Mouse (Mus musculus): ENCODE data around the gene D5Ertd579e.

The D5Ertd579e gene

DNA sequence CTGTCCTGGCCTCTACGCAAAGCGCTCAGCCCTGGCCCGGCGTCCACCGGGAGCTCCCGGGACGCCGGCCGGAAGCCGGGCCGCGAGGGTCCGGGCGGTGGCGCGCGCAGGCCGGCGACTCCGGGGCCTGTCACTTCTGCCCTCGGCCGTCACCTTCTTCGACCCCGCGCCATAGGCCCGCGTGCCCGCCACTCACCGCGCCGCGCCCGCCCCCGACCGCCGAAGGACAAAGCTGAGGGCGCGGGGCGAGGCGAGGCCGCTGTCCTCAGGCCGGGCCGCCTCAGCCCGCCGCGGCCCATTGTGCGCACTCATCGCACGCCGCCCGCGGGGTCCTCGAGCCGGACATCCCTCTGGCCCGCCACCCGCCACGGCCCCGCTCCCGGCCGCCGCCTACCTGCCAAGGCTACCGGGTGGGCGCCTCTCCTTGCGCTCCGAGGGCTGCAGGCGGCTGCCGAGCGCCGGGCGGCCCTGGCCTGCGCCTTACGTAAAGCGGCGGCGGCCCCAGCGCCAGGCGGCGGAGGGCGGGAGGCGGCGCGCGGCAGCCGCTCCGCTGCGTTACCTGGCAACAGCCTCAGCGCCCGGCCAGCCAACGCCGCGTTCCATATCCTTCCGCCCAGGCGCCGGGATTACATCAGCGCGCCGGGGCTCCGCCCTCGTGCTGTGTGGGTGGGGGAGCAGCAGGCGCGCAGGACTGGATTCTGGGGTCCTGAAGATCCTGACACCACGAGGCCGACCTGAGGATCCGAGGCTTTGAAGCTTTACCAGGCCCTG lies at the start of gene D5Ertd579e:
Gene D5Ertd579e (minus strand): TSS at position 564 of the 771 bp plus-strand sequence.
- peak; percentile 93 for DNase-seq (ENCODE audit: low spot score)

GRCm38 (mm10) chr5:36742126-36742848 lies 46.5 kb upstream of the D5Ertd579e start:
- DNase-seq (ENCODE audit: low spot score): peak; percentile 78

GRCm38 (mm10) chr5:36739829-36740228 lies 44.0 kb upstream of the D5Ertd579e start:
- DNase-seq (ENCODE audit: low spot score): no peak

- DNase-seq (ENCODE audit: low spot score): no peak
Observed at GRCm38 (mm10) chr5:36738799-36739615, 43.2 kb upstream of the D5Ertd579e start.

- DNase-seq (ENCODE audit: low spot score): no peak
Observed at GRCm38 (mm10) chr5:36737765-36738164, 41.9 kb upstream of the D5Ertd579e start.

DNA sequence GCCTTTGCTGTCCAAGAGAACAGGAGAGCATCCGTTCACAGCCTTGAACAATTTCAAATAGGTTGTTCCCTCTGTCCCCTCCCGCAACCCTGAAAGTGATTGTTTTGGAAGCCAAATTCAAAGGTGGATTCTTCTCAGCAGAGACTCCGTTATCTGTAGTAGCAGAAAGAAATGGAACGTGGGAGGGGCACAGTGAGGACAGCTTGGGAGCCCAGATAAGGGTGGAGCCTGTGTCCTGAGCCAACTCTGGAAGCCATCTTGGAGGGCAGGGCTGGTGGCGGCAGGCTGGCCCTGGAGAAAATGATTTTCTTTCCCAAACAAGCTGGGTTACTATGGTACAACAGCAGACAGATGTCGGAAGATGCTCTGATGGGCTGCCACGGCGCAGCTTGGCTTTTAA lies 40.2 kb upstream of the D5Ertd579e start:
- DNase-seq (ENCODE audit: low spot score): no peak

- DNase-seq (ENCODE audit: low spot score): no peak
Observed at GRCm38 (mm10) chr5:36735106-36735505, 39.3 kb upstream of the D5Ertd579e start.

DNA sequence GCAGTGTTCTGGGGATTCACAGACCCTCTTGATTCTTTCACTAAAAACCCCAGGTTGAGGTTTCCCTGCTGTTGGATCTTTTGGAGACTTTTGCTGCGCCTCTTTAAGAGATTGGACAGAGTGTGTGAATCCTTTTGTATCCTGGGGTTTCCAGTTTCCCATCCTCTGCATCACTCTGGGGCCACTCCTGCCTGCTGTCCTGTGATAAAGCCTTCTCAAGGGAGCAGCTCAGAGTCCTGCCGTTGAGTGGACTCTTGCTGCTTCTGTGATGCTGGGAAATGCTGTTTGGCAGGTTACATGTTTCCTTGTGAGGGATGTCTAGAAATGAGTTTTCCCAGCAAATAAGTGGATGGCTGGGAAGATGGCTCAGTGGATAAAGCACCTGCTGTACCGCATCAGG lies 37.6 kb upstream of the D5Ertd579e start:
- no peak for DNase-seq (ENCODE audit: low spot score)

- DNase-seq (ENCODE audit: low spot score): no peak
Observed at GRCm38 (mm10) chr5:36731901-36732652, 36.3 kb upstream of the D5Ertd579e start.

DNA sequence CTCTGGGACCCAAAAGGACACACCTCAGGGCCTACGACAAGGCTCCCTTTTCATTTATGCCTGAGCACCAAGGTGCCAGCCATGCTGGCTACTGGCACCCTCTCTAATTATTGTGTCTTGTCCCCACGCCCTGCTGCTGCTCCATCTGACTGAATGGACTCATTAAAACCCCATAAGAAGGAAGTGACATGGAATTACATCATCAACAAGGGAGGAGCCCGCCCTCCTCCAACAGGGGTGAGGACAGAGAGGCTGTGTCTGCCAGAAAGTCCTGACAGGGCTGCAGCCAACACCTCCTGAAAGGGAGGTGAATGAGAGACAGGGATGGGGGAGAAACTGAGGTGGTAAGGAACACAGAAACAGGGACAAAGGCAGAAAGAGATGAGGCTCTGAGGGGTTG lies 34.9 kb upstream of the D5Ertd579e start:
- DNase-seq (ENCODE audit: low spot score): no peak

DNA sequence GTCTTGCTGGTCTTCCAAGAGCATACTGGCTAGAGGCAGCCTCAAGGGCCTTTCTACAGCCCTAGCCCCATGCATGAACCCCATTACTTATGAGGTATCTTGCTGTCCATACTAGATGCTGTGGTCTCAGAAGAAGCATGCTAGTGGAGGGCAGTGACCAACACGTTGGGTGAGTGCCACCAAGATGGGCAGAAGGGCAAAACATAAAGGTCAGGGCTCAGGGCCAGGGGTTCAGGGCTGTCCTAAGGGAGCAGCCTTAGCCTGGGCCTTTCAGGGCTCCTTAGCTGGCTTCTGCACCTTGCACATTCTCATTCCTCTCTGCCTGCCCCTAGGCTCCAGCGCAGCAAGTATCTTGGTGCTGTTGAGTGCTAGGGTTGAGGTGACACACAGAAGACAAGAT lies 34.1 kb upstream of the D5Ertd579e start:
- DNase-seq (ENCODE audit: low spot score): no peak

DNA sequence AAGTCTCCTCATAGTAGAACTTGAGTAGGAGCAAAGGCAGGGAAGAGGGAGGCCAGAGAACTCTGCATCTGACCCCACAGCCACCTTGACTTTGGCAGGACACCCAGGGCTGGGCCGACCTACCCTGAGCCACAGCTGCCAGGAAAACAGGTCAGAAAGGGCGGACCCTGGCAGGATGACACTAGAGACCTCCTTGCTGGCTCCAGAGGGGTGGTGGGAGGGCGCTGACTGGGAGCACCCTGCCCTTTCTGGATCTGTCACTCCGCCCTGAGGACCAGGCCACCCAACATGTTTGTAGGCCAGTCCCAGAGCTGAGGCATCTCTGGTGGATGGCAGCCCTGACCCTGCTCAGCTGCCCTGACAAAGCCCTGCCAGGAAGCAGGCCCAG lies 33.3 kb upstream of the D5Ertd579e start:
- no peak for DNase-seq (ENCODE audit: low spot score)

DNA sequence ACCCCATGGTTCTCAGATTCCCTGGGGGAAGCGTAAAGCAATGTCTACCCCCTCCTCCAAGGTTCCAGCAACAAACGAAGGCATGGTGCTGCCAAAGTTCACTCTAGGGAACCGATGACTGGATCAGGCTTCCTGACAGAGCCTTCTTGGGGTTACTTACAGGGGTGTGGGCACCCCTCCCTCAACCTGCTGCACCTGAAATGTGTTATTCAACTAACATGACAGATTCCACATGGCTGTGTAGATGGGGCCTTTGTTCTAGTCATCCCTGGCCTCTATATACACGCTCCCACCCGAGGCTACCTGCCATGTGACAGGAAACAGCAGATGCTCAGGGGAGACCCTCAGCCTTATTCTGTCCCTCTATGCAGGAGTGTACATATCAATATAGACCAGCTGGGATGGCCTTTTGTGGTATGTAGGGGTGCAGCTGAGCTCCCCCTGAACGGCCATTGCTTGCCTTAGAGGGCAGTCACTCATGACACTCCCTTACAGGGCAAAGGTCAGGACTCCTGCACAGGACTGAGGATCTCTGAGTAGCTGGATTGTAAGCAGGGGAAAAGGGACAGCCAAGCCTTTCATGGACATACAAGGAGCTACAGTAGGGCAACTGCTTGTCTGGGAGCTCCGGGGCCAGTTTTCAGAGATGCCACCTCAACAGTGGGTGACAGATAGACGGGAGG lies 32.7 kb upstream of the D5Ertd579e start:
- DNase-seq (ENCODE audit: low spot score): no peak

GRCm38 (mm10) chr5:36727776-36728175 lies 32.0 kb upstream of the D5Ertd579e start:
- no peak for DNase-seq (ENCODE audit: low spot score)

DNA sequence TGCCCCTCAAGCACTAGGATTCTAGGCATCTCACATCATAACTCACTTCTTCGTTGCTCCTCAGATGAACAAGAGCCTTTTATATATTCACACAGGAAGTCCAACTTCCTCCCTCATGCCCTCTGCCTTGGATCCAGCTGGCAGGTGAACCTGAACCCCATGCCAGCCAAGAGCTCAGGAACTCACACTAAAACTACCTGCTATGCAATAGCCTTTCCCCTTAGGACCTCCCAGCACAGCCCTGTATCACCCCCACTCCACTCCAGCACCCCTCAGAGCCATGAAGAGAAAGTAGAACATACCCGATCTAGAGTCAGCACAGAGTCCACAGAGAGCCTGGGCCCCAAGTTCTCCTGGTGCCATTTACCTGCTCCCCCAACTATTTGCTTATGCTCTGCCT lies 31.3 kb upstream of the D5Ertd579e start:
- DNase-seq (ENCODE audit: low spot score): no peak

DNA sequence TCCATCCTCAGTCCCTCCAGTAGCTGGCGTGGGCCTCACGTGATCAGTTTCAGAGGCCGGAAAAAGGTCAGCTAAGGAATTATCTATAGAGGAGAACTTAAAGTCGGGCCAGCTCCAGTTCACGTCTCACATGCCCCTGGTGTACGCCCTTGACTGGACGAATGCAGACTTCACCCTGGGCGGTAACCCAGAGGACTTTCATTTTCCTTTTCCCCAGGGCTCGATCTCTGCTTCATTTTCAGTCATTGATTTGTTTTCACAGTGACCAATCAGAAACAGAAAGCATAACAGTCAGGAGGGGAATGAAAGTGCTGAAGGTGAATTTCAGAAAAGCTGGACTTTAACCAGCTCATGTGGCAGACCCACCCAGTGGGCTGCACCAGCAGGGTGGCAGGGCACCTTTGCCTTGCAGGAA lies 30.6 kb upstream of the D5Ertd579e start:
- peak; percentile 26 for DNase-seq (ENCODE audit: low spot score)

DNA sequence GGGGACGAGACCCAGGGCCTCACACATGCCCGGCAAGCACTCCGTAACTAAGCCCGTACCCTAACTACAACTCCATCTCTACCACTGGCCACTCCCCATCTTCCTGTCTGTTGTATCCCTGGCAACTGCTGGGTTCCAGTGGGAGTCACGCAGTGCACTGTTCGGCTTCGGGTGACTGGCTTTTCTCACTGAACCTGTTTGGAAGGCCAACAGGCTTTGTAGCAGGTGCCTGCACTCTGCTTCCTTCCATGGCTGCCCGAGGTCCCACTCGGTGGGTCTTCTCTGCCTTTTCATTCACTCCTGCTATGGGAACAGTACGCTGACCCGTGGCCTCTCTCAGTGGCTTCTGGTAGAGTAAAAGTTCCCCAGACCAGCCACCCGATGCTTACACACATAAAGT lies 30.0 kb upstream of the D5Ertd579e start:
- DNase-seq (ENCODE audit: low spot score): no peak

DNA sequence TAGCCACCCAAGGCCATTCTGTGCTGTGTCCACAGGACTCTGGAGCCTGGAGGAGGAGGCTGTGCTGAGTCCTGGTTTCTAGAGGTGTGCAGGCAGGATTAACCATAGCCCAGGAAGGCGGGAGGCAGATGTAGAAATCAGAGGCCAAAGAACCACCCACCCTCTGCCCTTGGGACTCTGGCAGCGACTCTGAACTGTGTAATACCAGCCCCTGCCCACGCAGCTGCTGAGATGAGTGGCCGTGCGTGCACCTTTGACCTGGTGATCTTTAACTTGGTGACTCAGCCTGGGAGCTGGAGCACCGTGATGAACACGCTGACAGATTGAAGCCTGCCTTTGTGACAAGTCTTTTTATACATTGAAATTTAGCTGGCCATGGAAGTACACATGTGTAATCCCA lies 28.4 kb upstream of the D5Ertd579e start:
- DNase-seq (ENCODE audit: low spot score): peak; percentile 18

GRCm38 (mm10) chr5:36723356-36723755 lies 27.5 kb upstream of the D5Ertd579e start:
- no peak for DNase-seq (ENCODE audit: low spot score)

GRCm38 (mm10) chr5:36722415-36722856 lies 26.6 kb upstream of the D5Ertd579e start:
- peak; percentile 86 for DNase-seq (ENCODE audit: low spot score)

- no peak for DNase-seq (ENCODE audit: low spot score)
Observed at GRCm38 (mm10) chr5:36720710-36721375, 25.0 kb upstream of the D5Ertd579e start.
